Mouse (Mus musculus): Measurements from ENCODE around the gene Slc3a1. TPM values are rescaled to one million over a fixed set of nuclear protein-coding genes. Genes with fewer than 3 reads are reported as not detected.

Gene Slc3a1
- polyA plus RNA-seq, 1 experiment, result 0.36 TPM

DNA sequence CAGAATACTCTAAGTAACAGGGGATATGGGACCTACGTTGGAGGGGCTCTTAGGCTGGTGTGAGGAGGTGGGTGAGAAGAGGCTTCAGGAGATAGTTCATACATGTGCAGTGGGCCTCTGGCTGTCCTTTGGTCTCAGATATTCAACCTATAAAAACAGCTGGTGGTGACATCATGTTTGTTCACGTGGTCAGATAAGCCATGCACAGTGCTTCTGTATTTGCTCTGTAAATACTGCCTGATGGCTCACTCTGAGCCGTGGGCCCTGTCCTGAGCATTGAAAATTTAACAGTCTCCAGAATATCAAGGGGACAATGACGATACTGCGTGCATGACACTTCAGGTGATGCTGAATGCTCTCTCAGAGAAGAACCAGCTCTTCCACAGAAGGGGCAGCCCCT is 9.7 kb downstream of the Slc3a1 start:
- DNase-seq (ENCODE audit: low read depth), result no peak

DNA sequence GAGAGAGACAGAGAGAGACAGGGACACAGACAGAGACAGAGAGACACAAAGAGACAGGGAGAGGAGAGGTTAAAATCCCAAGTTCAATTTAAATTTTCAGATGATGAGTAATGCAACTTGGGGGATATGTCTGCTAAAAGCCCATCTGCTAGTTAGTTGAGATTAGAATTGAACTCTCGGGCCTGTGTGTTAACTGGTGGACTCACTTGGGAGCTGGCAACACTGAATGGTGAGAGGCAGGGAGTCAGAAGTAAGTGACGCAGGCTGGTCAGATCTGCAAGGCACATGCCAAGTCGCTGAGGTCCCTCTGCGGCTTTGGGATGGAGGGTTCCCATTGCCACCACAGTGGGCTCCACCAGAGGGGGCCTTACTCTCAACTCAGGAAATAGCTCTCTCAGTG is 10.1 kb downstream of the Slc3a1 start:
- DNase-seq (ENCODE audit: low read depth), result no peak

DNA sequence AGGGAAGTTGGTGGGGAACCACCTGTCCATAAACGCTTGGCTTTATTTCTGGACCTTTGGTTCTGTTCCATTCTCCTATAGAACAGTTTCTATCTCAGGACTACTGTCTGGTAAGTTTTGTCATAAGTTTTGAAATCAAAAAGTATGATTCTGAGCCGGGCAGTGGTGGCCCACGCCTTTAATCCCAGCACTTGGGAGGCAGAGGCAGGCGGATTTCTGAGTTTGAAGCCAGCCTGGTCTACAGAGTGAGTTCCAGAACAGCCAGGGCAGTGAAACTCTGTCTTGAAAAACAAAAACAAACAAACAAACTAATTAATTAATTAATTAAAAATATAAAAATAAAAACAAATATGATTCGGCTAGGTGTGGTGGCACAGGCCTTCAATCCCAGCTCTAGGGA is 10.6 kb downstream of the Slc3a1 start:
- DNase-seq (ENCODE audit: low read depth), result no peak

DNA sequence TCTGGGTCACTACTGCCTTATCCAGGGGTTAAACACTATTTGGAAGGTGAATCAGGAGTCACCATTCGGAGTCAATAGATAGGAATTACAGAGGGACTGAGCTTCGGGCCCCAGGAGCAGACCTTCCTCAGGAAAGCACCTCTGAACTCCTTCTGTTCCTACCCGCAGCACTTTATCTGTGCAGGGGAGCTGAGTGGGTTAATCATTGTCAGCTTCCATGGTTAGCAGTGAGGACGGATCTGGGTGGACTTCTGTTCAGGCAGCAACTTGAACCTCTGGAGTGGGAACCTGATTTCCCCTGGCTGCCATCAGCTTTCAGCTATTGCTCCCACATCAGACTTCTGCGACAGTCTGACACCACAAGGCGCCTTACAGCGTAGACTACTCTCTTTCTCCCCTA is 12.7 kb downstream of the Slc3a1 start:
- no peak for DNase-seq (ENCODE audit: low read depth)

DNA sequence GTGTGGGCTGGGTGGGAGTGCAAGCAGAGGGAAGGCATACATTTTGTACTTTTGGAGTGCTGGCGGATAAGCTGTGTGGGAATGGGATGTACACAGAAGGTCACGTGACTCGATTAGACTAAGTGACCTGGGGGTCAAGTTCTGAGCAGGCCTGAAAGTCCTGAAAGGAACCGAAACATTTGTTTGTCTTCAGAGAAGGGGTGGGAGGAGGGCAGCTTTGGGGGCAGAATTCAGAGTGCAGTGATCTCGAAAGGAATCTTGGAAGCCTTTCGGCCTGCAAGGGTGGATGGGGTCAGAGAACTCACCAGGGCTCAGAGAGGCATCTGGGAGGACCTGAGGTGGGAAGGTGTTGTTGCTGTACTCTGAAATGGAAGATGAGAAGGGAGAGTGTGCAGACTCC is 14.2 kb downstream of the Slc3a1 start:
- DNase-seq (ENCODE audit: low read depth), result no peak

DNA sequence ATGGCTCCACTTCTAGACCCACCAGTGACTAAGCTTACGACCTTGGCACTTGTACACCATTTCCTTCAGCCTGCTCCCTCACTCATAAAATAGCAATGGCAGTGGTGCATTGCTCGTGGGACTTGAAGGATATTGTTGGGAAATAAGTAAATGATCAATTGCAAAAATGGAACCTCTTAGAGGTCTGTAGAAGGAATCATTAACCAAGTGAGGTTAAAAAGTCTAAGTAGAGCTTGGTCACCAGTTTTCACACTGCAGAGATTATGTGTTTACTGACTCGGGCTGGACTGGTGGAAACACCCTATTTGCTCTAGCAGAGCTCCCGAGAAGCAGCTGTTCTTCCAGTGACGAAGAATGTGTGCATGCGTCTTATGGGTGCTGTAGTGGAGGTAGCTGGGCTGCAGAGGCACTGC is 15.2 kb downstream of the Slc3a1 start:
- DNase-seq (ENCODE audit: low read depth), result no peak

DNA sequence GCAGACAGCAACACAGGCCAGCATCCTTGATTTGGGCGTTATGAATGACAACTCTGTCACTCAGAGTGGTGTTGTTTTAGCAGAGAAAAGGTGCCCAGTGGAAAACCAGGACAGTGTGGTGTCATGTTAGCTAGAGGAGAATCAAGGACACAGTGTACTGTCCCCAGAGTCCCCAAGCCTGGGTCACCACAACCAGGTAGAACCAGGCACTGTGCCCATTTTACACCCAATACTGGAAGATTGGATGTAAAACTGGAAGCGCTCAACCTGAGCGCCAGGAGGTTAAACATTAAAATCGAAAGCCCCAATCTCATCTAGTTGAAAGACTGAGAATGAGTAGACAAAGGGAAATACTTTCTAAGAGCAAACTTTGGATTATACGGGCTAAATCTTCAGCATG is 16.3 kb downstream of the Slc3a1 start:
- DNase-seq (ENCODE audit: low read depth), result no peak

DNA sequence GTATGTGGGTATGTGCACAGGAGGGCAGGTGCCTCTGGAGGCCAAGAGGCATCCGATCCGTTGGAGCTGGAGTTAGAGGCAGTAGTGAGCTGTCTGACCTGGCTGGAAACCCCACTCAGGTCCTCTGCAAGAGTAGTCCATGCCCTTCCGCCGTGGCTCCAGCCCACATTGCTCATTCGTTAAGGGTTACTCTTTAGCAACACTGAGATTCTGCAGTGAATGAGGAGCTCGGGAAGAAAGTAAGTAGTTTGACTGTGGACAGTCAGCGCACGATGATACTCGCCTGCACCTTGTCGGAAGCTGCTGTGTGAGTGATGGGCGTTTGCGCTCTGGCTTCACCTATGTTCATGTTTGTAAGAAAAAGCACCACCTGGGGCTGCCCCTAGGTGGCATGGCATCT is 17.0 kb downstream of the Slc3a1 start:
- DNase-seq (ENCODE audit: low read depth), result no peak

DNA sequence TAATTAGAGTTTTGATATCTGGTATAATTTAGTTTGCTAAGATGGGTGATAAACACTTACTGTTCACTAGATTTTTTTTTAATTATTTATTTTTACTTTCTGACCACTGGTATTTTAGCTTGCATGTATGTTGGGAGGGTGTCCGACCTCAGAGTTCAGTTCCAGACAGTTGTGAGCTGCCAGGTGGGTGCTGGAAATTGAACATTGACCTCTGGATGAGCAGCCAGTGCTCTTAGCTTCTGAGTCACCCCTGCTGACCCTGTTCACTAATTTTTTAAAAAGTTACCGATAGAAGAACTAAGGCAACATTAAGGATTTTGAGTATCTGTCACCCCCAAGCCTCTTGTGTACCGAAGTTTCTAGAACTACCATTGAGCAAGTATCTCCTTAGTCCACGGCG is 20.2 kb downstream of the Slc3a1 start:
- DNase-seq (ENCODE audit: low read depth), result no peak

DNA sequence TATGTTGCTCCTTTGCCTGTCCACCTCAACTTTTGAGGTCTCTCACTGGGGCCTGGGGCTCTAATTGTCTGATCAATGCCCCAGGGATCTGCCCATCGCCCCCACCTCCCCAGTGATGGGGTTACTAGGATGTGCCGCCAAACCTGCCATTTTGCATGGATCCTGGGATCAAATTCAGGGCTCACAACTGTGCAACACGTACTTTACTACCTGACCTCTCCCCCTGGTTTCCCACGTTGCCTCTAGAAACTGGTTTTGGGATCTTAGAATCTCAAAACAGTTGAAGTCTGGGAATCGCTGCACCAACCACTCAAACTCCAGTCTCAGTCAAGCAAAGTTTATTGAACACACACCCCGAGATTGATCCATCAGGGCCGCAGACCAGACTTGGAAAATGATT is 30.1 kb downstream of the Slc3a1 start:
- no peak for DNase-seq (ENCODE audit: low read depth)

DNA sequence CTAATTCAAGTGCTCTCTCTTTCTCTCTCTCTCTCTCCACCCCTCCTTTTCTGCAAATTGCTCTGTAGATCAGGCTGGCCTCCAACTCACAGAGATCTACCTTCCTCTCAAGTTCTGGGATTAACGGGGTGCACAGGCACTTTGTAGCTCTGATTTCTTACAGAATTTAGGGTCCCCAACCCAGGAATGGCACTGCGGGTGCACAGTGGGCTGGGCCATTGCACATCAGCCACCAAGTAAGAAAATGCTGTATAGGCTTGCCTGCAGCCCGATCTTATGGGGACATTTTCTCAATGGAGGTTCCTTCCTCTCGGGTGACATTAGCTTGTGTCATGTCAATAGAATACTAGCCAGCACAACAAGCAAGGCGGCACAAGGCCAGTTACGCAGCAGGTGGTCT is 31.0 kb downstream of the Slc3a1 start:
- DNase-seq (ENCODE audit: low read depth), result no peak

DNA sequence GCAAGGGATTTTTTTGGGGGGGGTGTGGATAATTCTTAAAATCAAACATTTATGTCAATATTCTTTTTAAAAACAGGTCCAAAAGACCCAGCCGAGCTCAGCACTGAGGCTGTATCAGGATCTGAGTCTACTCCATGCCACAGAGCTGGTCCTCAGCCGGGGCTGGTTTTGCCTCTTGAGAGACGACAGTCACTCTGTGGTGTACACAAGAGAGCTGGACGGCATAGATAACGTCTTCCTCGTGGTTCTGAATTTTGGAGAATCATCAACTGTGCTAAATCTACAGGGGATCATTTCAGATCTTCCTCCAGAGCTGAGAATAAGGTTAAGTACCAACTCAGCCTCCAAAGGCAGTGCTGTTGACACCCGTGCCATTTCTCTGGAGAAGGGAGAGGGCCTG is 35.4 kb downstream of the Slc3a1 start:
- no peak for DNase-seq (ENCODE audit: low read depth)

DNA sequence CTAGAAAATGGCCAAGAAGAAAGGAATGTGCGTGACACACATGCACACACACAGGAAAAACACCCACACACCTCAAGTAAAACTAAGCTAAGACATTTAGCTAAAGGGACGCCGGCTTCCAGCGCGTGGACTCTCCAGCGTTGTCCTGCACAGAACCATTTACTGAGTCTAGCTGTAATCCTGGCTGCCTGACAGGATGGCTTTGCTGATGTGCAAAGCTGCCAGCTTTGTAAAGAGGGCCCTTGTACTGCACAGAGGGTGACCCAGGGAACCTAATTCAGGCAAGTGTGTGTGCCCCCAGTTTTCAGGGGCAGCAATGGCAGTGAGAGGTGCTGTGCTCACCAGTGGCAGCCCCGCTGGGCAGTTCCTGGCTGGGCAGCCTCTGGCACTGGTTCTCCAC is 39.2 kb downstream of the Slc3a1 start:
- DNase-seq (ENCODE audit: low read depth), result no peak

DNA sequence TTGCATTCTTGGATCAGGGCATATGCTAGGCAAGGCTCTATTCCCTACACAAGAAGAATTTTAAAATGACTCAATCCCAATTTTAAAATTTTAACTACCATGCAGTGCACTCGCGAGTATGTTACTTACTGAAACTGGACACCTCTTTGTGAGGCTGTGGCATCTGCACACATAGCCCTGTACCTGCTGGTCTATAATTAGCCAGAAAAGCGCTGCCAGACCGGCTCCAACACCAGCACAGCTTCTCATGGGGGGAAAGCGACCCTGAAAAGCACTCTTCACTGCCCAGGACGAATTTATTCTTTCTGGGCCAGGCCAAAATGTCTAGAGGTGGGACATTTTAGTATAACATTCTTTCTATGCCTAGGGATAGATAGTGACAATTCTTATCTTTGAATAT is 42.5 kb downstream of the Slc3a1 start:
- no peak for DNase-seq (ENCODE audit: low read depth)

DNA sequence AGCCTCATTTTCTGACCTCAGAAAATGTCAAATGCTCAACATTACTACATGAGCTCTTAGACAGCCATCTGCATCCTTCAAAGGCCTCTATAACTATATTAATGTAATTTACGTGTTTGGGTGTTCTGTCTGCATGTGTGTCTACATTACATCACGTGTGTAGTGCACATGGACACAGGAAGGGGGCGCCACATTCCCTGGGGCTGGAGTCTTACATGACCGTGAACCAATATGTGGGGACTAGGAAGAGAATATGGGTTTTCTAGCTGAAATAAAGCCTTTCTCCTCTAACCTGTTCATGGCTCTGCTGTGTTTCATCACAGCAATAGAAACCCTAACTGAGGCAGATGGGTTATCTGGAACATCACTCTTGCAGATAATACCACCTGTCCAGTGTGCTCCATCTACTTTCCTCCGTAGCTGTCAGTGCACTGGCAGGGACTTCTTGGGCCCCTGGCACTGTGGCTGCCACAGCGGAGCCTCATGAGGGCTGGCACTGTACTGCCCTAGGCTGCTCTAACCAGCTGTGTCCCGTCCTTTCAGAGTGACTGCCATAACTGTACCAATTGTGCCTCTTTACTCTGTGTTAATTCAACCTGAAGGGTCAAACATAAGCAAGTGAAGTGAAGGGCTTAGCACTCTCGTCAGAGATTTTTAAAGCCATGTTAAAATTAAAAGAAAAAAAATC is 43.1 kb downstream of the Slc3a1 start:
- DNase-seq (ENCODE audit: low read depth), result no peak

DNA sequence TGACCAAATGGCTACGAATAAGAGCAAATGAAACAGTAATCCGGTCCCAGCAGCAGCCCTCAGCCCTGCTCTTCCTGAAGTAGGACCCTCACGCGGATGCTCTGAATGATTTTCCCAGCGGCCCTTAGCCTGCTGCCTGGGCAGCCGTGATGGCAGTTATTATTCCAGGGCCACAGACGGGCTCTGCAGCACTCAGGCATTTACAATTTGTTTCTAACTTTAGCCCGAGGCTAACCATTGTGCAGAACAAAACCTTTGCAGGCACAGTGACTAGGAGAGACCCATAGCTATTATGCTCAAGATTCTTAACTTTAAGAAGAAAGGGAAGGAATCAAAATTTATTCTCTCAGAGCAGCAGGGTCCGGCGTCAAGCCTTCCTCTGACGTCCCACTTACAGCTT is 44.2 kb downstream of the Slc3a1 start:
- DNase-seq (ENCODE audit: low read depth), result no peak

DNA sequence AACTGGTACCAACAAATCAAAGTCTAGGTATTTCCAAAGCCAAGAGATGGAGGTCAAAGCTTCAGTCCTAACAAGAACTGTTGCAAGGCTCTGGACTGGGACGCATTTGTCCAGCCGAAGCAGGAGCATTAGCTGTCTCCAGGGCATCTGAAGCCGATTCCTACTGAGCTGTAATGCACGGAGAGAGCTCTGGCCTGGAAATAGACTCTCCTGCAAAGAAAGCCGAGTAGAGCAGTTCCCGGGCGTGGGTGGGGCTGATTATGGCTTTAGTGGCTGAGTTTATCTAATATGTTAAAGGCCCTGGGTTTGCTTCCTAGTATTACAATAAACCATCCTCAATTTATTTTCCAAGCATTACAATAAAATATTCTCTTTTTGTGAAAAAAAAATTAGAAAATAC is 45.0 kb downstream of the Slc3a1 start:
- no peak for DNase-seq (ENCODE audit: low read depth)

DNA sequence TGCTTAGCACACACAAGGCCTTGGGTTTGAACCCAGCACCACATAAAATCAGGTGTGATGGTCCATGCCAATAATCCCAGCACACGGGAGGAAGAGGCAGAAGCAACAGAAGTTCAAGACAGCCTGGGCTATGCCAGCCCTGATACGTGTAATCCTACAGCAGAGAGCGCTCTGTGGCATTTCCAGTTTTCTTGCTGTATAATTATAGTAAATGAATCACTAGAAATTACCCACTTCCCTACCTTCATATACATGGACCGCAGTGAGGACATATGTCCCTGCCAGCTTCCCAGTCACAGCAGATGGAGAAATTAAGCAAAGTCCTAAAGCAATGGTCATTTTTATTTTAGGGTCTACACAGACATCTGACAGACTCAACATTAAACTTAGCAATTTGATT is 45.9 kb downstream of the Slc3a1 start:
- DNase-seq (ENCODE audit: low read depth), result no peak

DNA sequence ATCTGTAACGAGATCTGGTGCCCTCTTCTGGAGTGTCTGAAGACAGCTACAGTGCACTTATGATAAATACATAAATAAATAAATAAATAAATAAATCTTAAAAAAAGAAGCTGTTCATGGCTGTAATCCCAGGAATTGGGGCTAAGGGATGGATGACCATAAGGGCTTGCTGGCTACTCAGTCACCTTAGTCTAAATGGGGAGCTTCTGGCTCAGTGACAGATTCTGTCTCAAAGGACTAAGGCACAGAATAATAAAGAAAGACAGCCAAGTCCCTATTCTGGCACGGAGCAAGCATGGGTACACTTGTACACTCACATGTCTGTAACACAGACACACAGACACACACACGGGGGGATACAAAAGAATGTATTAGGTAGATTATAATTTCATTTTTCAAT is 51.1 kb downstream of the Slc3a1 start:
- no peak for DNase-seq (ENCODE audit: low read depth)

DNA sequence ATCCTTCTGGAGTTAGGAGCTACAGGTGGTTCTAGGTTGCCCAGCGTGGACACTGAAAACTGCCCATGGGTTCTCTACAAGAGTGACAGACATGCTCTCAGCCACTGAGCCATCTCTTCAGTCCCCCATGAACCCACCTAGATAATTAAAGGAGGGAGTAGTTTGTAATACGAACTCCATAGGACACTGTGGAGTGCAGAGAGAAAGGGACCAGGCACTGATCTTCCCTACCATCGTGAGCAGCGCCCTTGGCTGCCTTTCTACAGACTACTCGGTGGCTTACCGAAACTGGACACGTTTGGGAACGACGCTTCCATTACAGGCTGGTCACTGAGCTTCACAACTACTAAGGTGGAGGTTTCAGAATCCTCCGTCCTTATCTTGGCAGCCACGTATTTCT is 52.6 kb downstream of the Slc3a1 start:
- no peak for DNase-seq (ENCODE audit: low read depth)

DNA sequence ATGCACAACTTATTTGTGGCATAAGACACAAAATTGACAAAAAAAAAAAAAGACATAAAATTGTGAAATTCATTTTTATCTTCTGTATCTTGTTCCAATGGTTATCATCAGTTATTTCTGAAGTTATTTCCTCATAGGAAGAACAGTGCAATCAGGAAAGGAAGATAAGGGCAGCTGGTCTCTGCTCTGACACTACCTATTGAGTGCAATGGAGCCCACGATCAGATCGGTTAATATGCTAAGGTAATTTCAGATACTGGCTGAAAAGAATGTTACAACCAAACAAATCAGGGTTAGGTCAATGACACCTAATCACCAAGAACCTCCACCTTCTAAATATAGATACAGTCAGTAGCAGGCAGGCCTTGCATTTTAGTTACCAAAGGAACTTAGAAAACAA is 57.2 kb downstream of the Slc3a1 start:
- no peak for DNase-seq (ENCODE audit: low read depth)

DNA sequence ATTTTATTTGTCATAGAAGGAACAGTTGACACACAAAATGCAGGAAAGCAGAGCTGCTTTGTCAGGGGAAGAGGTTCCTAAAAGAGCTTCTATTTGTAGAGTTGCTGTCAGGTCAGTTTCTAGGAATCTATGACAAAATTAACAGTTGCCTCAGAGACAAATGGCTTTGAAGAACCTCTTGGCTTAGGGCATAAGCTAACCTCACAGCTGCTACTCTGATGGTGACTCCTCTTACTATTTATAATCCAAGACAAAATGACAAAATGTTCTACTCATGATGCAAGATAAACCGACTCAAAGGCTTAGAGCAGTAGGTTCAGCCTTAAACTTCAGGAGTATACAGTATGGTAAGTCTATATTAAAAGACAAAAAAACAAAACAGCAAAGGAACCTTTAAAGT is 58.3 kb downstream of the Slc3a1 start:
- DNase-seq (ENCODE audit: low read depth), result no peak

DNA sequence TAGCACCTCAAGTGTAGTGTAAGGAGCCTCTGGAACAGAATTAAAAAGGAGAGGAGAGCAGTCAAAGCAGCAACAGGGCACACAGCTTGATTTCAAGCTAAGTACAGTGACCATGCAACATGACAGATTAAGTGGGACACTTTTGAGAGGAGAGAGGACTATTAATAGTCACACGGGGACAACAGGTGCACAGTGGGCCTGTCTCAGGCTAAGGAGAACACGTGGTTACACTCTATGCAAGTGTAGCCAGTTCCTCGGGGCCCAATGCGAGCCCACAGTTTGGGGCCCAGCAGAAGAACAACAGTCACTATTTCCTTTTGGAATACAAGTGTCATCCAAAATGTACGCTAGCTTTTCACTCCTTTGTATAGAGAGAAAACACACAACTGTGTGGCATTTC is 59.4 kb downstream of the Slc3a1 start:
- DNase-seq (ENCODE audit: low read depth), result no peak

DNA sequence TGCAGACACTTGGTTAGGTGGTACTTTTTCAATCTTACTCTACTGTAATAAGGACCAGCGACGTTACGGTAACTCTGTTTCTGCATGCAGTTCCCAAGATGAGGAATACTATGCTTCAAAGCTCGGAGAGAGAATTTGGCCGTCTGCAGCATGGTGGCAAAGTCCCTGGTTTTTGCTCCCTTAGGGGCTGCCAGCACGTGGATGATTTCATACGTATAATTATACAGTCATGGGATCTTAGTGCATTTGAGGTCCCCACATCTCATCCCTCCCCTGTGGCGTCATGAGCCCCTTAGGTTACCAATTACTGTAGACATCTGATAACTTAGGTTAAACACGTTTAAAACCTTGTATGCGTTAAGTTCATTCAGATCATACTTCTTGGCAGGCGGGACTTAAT is 60.2 kb downstream of the Slc3a1 start:
- DNase-seq (ENCODE audit: low read depth), result no peak

DNA sequence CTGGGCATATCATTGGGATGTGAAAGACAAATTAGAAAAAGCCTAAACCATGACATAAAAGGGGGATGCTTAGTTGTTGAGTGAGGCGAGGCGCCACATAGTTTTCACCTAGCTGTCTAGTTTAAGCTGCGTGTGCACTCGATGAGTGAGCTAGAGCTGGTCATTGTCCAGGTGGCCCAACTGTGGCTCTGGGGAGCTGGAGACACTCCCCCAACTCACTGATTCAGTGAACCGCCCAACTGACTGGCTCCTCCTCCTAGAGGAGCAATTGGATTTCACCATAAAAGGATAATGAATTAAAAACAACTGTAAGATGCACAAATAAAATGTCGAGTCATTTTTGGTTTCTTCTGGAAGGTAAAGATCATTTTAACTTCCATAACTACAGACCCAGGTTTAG is 60.8 kb downstream of the Slc3a1 start:
- no peak for DNase-seq (ENCODE audit: low read depth)

All from gonadal fat pad, adult 2 months (tissue).